Mouse (Mus musculus) MEL (cell line): ENCODE measurements at regions not wholly inside any gene's neighbourhood (a gene's known extent, or its start where the extent isn't known, plus 50 kb on each side); places are given as distances from the start of the nearest gene placed in this dataset.

Source experiments
- CHD2 ChIP-seq: IDR thresholded peaks from 2 replicates; pipeline ENCODE4 v1.6.1; 2011; ENCODE audit warnings: low read length, improper control_type of control experiment
- CTCF ChIP-seq, 3 experiments: IDR thresholded peaks in 2 of 3; conservative IDR thresholded peaks in 1 of 3; 2 replicates each; pipeline ENCODE4 v1.5.1; 2011 to 2012; ENCODE audit warnings: low read length in 3 of 3, low read depth in 2 of 3, mild to moderate bottlenecking in 2 of 3, improper control_type of control experiment in 1 of 3, inconsistent platforms in 1 of 3, mixed read lengths in 1 of 3, moderate library complexity in 1 of 3; ENCODE audit not compliant: control insufficient read depth in 1 of 3, insufficient read depth in 1 of 3, poor library complexity in 1 of 3, severe bottlenecking in 1 of 3
- EP300 ChIP-seq, 2 experiments: IDR thresholded peaks; 2 replicates each; pipeline ENCODE4 v1.6.1; 2011; ENCODE audit warnings: improper control_type of control experiment in 2 of 2, low read length in 2 of 2, low read depth in 1 of 2, mild to moderate bottlenecking in 1 of 2
- GABPA ChIP-seq: IDR thresholded peaks from 2 replicates; pipeline ENCODE4 v1.6.1; 2012; ENCODE audit warnings: low read depth, mild to moderate bottlenecking, inconsistent platforms, low read length, improper control_type of control experiment, moderate library complexity
- GATA1 ChIP-seq: IDR thresholded peaks from 2 replicates; pipeline ENCODE4 v1.6.1; 2011; ENCODE audit warnings: low read depth, low read length, improper control_type of control experiment
- MAX ChIP-seq: IDR thresholded peaks from 2 replicates; pipeline ENCODE4 v1.6.1; 2011; ENCODE audit warnings: low read length, improper control_type of control experiment
- MAZ ChIP-seq: IDR thresholded peaks from 2 replicates; pipeline ENCODE4 v1.6.1; 2012; ENCODE audit warnings: low read depth, mild to moderate bottlenecking, inconsistent platforms, low read length, improper control_type of control experiment
- MYC ChIP-seq: IDR thresholded peaks from 2 replicates; pipeline ENCODE4 v1.6.1; 2011; ENCODE audit warnings: low read depth, mild to moderate bottlenecking, low read length, improper control_type of control experiment, moderate library complexity
- POLR2A ChIP-seq, 2 experiments: IDR thresholded peaks; 2 replicates each; pipeline ENCODE4 v1.6.1; 2011 to 2012; ENCODE audit warnings: low read length in 2 of 2, mild to moderate bottlenecking in 2 of 2, control low read depth in 1 of 2, improper control_type of control experiment in 1 of 2, low read depth in 1 of 2, moderate library complexity in 1 of 2; ENCODE audit not compliant: control insufficient read depth in 1 of 2, insufficient read depth in 1 of 2, poor library complexity in 1 of 2
- SIN3A ChIP-seq: IDR thresholded peaks from 2 replicates; pipeline ENCODE4 v1.6.1; 2012; ENCODE audit warnings: low read length, improper control_type of control experiment, inconsistent platforms
- TAL1 ChIP-seq: IDR thresholded peaks from 2 replicates; pipeline ENCODE4 v1.6.1; 2012; ENCODE audit warnings: mild to moderate bottlenecking, inconsistent platforms, low read length, moderate library complexity, mixed read lengths
- USF1 ChIP-seq: IDR thresholded peaks from 2 replicates; pipeline ENCODE4 v1.6.1; 2014; ENCODE audit warnings: low read depth, mild to moderate bottlenecking, inconsistent platforms, low read length, improper control_type of control experiment, moderate library complexity
- ZKSCAN1 ChIP-seq: IDR thresholded peaks from 2 replicates; pipeline ENCODE4 v1.6.1; 2012; ENCODE audit warnings: low read depth, mild to moderate bottlenecking, inconsistent platforms, low read length, improper control_type of control experiment, moderate library complexity
- ZNF384 ChIP-seq: IDR thresholded peaks from 2 replicates; pipeline ENCODE4 v1.6.1; 2012; ENCODE audit warnings: low read depth, mild to moderate bottlenecking, inconsistent platforms, low read length, improper control_type of control experiment

GRCm38 (mm10) chrX:163850915-163851599 is 57.8 kb upstream of the Ap1s2 start:
- no peak for TF ChIP-seq TAL1
- TF ChIP-seq GATA1 = no peak
- TF ChIP-seq EP300 (IDR thresholded peaks at IDR 0.05; ENCODE audit: low read depth in 1 of 2, low read length in 2 of 2) = no peak
- no peak for TF ChIP-seq POLR2A (IDR thresholded peaks at IDR 0.05; ENCODE audit: control insufficient read depth in 1 of 2, insufficient read depth in 1 of 2, low read depth in 1 of 2, low read length in 2 of 2, poor library complexity in 1 of 2)
- TF ChIP-seq CTCF (IDR thresholded peaks at IDR 0.05 in 2 of 3, conservative IDR thresholded peaks at IDR 0.05 in 1 of 3; ENCODE audit: control insufficient read depth in 1 of 3, insufficient read depth in 1 of 3, low read depth in 2 of 3, low read length in 3 of 3, poor library complexity in 1 of 3, severe bottlenecking in 1 of 3) = no peak
- TF ChIP-seq MYC = no peak
- no peak for TF ChIP-seq ZNF384
- no peak for TF ChIP-seq CHD2
- no peak for TF ChIP-seq MAZ
- no peak for TF ChIP-seq USF1
- no peak for TF ChIP-seq SIN3A
- no peak for TF ChIP-seq MAX
- TF ChIP-seq GABPA = no peak
- TF ChIP-seq ZKSCAN1 = no peak
